Mouse (Mus musculus) testis, adult 2 months (tissue): ENCODE measurements at regions not wholly inside any gene's neighbourhood (a gene's known extent, or its start where the extent isn't known, plus 50 kb on each side); places are given as distances from the start of the nearest gene placed in this dataset.

Experiments
- CTCF ChIP-seq: fragments of 200-500 bp; IDR thresholded peaks from 2 replicates; pipeline ENCODE4 v1.5.1; 2012; ENCODE audit warnings: low read depth, mild to moderate bottlenecking, inconsistent platforms, low read length, moderate library complexity; ENCODE audit not compliant: control insufficient read depth, insufficient read depth, insufficient replicate concordance
- POLR2A ChIP-seq: fragments of 200-500 bp; IDR thresholded peaks from 2 replicates; pipeline ENCODE4 v1.6.1; 2012; ENCODE audit warnings: low read depth, mild to moderate bottlenecking, inconsistent platforms, low read length, moderate library complexity; ENCODE audit not compliant: control insufficient read depth

DNA sequence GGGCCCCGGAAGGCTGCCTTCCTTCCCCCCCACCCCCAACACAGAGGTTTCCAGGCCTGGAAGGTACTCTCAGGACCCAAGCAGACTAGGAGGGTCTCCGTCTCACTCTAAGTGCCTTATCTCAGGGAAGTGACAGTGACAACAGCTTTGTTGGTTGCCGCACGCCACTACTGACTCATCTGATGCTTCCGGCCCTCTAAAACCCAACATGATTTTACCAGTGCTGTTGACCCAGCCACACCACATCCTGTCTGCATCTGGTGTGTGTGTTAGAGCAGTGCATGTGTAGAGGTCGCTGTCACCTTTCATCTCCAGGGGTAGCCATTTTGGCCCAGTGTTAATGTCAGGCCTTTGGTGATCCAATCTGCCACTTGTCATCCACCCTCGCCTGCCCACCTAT lies 206.5 kb downstream of the Rplp1 start:
- TF ChIP-seq CTCF: no peak
- TF ChIP-seq POLR2A: no peak
